Mouse (Mus musculus) midbrain, embryonic 13.5 days (tissue): ENCODE results near the gene Ccdc153. TPM values are rescaled to one million over a fixed set of nuclear protein-coding genes. Genes with fewer than 3 reads are reported as not detected.

ENCODE experiments used
- ATAC-seq: fragments of 200-750 bp; cut with Nextera tagmentation; 2 replicates; pipeline ENCODE4 v1.8.0; 2017; ENCODE audit warnings: mild to moderate bottlenecking, moderate TSS enrichment, moderate library complexity
- H3K27ac ChIP-seq: fragments of 300-500 bp; sonication (generic); 2 replicates; pipeline ENCODE4 v1.5.1; 2015; ENCODE audit warnings: inconsistent platforms, mild to moderate bottlenecking, moderate library complexity
- H3K27me3 ChIP-seq: fragments of 300-500 bp; sonication (generic); 2 replicates; pipeline ENCODE4 v1.6.1; 2015; ENCODE audit warnings: mild to moderate bottlenecking, inconsistent platforms
- H3K36me3 ChIP-seq: fragments of 300-500 bp; sonication (generic); 2 replicates; pipeline ENCODE4 v1.6.1; 2015; ENCODE audit warnings: mild to moderate bottlenecking, inconsistent platforms
- H3K4me1 ChIP-seq: fragments of 300-500 bp; sonication (generic); replicated peaks from 2 replicates; pipeline ENCODE4 v1.6.1; 2015; ENCODE audit warnings: inconsistent platforms
- H3K4me2 ChIP-seq: fragments of 300-500 bp; sonication (generic); replicated peaks from 2 replicates; pipeline ENCODE4 v1.6.1; 2015; ENCODE audit warnings: moderate library complexity, mild to moderate bottlenecking, inconsistent platforms
- H3K4me3 ChIP-seq: fragments of 300-500 bp; sonication (generic); replicated peaks from 2 replicates; pipeline ENCODE4 v1.5.1; 2015; ENCODE audit warnings: mild to moderate bottlenecking, inconsistent platforms
- H3K9ac ChIP-seq: fragments of 300-500 bp; sonication (generic); replicated peaks from 2 replicates; pipeline ENCODE4 v1.6.1; 2015; ENCODE audit warnings: mild to moderate bottlenecking, inconsistent platforms
- H3K9me3 ChIP-seq: fragments of 300-500 bp; sonication (generic); 2 replicates; pipeline ENCODE4 v1.6.1; 2016; ENCODE audit warnings: mild to moderate bottlenecking, inconsistent platforms
- WGBS: fragments of 180-500 bp; shearing (Covaris S2); methylation state at CpG from one replicate; pipeline ENCODE4 v1.1.7; 2015; 5-methylcytosine and 5-hydroxymethylcytosine counted together
- polyA plus RNA-seq: library from polyadenylated mRNA; unstranded; fragments of >200 nt; fragmentation: Nextera tagmentation; extraction: Ambion mirVana; gene quantifications from 2 replicates; pipeline ENCODE4 v1.2.1, GENCODE M21; 2015

The Ccdc153 gene
- polyA plus RNA-seq, 1 experiment from 2014 or later = not detected

DNA sequence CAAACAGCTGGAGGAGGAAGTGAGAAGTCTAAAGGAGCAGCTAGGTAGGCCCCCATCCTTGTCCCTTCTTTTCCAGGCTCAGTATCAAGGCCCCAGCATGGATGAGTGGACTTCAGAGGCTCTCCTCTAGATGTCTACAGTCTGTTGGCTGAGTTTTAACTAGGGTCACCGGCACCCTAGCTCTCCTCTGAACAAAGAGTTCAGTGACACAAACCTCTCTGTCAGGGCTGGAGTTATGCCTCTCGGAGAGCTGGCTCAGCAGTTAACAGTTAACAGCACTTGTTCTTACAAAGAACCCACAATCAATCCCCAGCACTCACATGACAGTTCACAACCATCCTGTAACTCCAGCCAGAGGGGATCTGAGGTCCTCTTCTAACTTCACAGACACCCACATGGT is 3.1 kb downstream of the Ccdc153 start:
- Histone ChIP-seq H3K27ac (no peak overlapping the region), H3K36me3 (no peaks in the 10 kb centered on the region), H3K4me2 (no peak overlapping the region), H3K4me3 (no peak overlapping the region), H3K9me3 (no peaks in the 10 kb centered on the region), H3K9ac (no peak overlapping the region), H3K4me1 (no peaks in the 10 kb centered on the region), H3K27me3 (0 out of 2 replicates have a peak, but pooled peaks cover 3% of the 10 kb centered on the region)
- no peak for ATAC-seq
- 74% methylated on average over 2 of the region's 2 CpGs for WGBS

DNA sequence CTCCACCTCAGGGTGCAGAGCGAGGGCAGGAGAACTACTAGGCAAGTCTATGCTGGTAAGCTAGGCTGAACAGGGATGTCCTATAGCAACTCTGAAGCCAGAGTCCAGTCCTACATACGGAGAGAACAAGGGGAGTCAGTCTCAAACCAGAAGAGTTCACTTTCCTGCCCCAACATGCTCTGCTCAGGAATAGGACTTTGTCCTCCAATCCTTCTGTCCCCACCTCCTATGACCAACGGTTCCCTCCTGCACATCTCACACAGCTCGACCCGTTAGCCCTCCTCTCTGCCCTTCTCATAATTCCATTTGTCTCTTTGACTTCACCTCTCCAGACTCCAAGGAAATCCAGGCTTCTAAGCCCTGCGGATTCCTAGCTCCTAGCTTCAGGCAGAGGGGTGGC is 7.4 kb downstream of the Ccdc153 start:
- no peak overlapping the region for H3K4me2 ChIP-seq
- no peak overlapping the region for H3K4me3 ChIP-seq
- H3K9ac ChIP-seq = no peak overlapping the region
- peaks cover 21% of the 10 kb centered on the region for H3K4me1 ChIP-seq
- H3K27ac ChIP-seq = no peak overlapping the region
- H3K9me3 ChIP-seq = no peaks in the 10 kb centered on the region
- WGBS = 83% methylated on average over 6 of the region's 6 CpGs
- ATAC-seq = no peak
- 0 out of 2 replicates have a peak, but pooled peaks cover 4% of the 10 kb centered on the region for H3K27me3 ChIP-seq
- H3K36me3 ChIP-seq = no peaks in the 10 kb centered on the region

DNA sequence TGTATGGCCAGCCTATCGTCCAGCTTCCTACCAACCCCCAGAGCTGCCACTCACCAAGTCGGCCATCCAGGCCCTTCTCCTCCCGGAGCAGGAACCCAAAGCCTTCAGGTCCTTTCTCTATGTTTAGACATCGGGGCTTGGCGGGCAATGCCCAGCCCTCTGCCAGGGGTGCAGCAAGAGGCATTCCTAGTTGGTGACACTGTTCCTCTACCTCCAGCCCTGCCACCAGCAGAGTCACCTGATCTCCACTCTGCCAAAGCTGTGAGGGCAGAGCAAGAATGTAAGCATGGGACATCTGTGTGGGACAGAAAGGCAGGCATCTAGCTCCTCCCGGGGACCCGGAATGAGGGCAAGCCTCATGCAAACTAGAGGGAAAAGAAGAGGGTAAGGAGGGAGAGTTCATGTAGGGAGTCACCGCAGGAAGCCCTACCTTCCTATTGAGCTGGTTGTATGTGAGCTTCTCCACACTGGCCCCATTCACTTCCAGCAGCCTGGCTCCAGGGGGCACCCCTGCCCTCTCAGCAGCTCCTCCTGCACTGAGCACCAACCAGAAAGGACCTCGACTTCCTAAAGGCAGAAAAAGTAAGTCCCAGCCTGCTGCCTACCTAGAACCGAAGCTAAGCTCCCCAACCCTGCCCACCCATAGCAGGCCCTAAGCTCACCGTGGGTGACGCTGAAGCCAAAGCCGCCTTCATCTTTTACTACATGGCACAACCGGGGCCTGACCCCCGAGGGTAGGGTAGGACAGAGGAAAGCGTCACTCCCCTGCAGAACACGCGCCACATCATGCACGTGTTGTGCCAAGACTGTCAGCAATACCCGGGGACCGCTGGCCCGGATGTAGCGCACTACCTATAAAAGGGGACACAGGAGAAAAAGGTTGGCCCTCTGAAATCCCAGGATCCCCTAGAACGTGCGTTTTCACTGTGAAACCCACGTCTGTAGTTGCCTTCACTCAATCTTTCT is 9.0 kb downstream of the Ccdc153 start:
- no peak overlapping the region for H3K4me3 ChIP-seq
- peak; percentile 71 for ATAC-seq
- no peak overlapping the region for H3K27ac ChIP-seq
- 46% methylated on average over 26 of the region's 26 CpGs for WGBS
- H3K9ac ChIP-seq = 0 out of 2 replicates have a peak overlapping the region, but pooled peaks have one; percentile 10
- no peaks in the 10 kb centered on the region for H3K9me3 ChIP-seq
- 0 out of 2 replicates have a peak, but pooled peaks cover 4% of the 10 kb centered on the region for H3K27me3 ChIP-seq
- no peak overlapping the region for H3K4me2 ChIP-seq
- H3K36me3 ChIP-seq = no peaks in the 10 kb centered on the region
- peaks cover 36% of the 10 kb centered on the region for H3K4me1 ChIP-seq

DNA sequence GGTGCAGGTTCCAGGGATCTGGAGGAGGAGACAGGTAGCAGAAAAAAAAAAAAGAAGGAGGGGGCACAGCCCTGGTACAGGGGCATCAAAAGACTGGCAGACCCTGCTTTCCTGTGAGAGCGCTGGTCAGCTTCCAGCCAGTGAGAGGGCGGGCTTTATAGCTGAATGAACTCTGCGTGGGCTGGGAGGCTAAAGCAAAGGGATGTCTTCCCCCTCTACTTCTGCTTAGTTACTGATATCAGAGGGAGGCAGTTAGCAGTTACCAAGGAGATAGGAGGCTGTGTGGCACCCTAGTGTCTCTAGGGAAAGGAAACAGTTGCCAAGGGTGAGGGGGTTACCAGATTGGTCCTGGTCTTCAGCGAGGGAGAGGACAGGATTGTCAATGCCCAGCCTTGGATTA is 10.0 kb downstream of the Ccdc153 start:
- no peak for ATAC-seq
- no peak overlapping the region for H3K27ac ChIP-seq
- peaks cover 46% of the 10 kb centered on the region for H3K4me1 ChIP-seq
- 0 out of 2 replicates have a peak, but pooled peaks cover 4% of the 10 kb centered on the region for H3K27me3 ChIP-seq
- no peaks in the 10 kb centered on the region for H3K9me3 ChIP-seq
- H3K4me3 ChIP-seq = no peak overlapping the region
- WGBS = 39% methylated on average over 4 of the region's 4 CpGs
- no peak overlapping the region for H3K9ac ChIP-seq
- no peak overlapping the region for H3K4me2 ChIP-seq
- no peaks in the 10 kb centered on the region for H3K36me3 ChIP-seq

DNA sequence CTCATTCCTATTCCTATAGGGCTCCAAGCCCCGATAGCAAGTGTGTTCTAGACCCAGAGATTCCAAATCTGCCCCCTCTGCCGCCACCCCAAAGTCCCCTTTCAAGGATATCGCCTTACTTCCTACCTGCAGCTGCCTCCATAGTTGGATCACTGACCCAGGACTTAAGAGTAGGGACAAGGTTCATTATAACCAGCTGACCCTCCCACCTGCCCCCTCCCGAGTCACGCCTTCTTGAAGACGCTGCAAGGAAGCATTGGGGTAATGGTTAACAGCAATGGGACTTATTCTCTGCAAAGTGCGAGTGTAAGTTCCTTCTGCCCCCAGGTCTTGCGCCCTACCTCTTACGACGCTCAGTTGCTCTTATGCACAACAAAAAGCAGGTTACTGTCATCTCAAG is 10.8 kb downstream of the Ccdc153 start, which contains the start of gene Pdzd3:
Gene Pdzd3, minus strand, starts transcription at position 158 of the 400 bp plus-strand sequence.
- WGBS = 89% methylated on average over 10 of the region's 10 CpGs
- H3K4me1 ChIP-seq = peaks cover 54% of the 10 kb centered on the region
- no peak within 1 kb of the TSS for H3K9ac ChIP-seq
- no peaks in the 10 kb centered on the region for H3K9me3 ChIP-seq
- no peaks in the 10 kb centered on the region for H3K36me3 ChIP-seq
- H3K4me3 ChIP-seq = no peak within 1 kb of the TSS
- H3K4me2 ChIP-seq = no peak within 1 kb of the TSS
- H3K27ac ChIP-seq = no peak within 1 kb of the TSS
- 0 out of 2 replicates have a peak, but pooled peaks cover 4% of the 10 kb centered on the region for H3K27me3 ChIP-seq
- ATAC-seq = no peak

DNA sequence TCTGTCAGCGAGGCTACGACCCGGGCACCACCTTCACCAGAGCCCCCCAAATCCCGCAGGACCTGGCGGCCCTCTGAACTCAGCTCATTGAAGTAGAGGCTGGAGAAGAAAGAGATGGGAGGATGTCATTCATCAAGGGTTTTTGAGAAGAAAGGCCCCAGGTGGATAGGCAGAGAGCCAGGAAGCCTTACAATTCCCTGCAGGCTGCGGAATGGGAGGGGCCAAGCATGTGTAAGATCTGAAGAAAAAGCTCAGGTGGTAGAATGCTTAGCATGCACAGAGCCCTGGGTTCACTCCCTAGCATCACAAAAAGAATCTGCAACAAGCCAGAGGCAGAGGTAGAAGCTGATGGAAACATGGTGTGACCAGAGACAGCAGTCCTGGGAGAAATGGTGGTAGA is 13.0 kb downstream of the Ccdc153 start:
- H3K36me3 ChIP-seq = no peaks in the 10 kb centered on the region
- ATAC-seq = no peak
- no peaks in the 10 kb centered on the region for H3K9me3 ChIP-seq
- WGBS = 66% methylated on average over 6 of the region's 6 CpGs
- H3K4me1 ChIP-seq = peaks cover 54% of the 10 kb centered on the region
- H3K4me3 ChIP-seq = no peak overlapping the region
- no peak overlapping the region for H3K4me2 ChIP-seq
- H3K27ac ChIP-seq = peak overlapping the region; percentile 81
- H3K27me3 ChIP-seq = 0 out of 2 replicates have a peak, but pooled peaks cover 4% of the 10 kb centered on the region
- H3K9ac ChIP-seq = no peak overlapping the region

DNA sequence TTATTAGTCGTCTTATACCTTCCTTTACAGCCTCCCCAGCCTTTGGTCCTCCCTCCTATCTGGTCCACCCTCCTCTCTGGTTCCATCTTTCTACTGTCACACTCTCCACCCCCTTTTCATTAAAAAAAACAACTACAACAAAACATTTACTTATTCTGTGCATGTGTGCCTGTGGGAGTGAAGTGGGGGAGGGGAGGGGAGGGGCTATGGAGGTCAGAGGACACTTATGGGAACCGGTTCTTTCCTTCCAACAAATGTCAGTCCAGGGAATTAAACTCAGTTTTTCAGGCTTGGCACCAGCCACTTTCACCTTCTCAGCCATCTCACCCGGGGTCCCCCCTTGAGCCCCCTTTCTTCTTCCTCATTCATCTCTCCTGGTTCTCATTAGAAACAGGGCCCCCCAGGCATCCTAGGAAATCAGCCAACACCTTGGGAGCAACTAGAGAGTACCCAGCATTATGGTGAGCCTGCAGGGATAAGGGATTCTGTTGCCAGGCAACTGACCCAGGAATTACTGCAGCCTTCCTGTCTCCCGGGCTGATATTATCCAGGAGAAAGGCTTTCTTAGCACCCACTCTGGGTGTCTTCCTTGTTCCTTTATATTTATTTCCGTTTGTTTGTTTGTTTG is 14.1 kb downstream of the Ccdc153 start:
- H3K4me3 ChIP-seq = no peak overlapping the region
- H3K4me1 ChIP-seq = peaks cover 50% of the 10 kb centered on the region

DNA sequence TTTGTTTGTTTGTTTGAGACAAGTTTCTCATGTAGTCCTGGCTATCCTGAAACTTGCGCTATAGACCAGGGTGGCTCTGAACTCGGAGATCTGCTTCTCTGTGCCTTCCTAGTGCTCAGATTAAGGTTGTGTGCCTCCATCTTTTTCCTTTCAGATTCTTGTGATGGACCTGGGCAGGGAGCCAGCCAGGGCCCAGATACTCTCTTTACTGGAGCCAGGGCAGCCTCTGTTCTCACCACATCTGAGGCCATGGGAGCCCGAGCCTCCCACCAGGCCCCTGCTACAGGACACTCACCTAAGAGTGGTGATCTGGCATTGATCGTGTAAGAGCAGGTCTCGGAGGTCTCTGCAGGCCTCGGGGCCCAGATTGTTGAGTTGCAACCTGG is 14.7 kb downstream of the Ccdc153 start:
- Histone ChIP-seq H3K27ac (peak overlapping the region; percentile 81), H3K27me3 (no peaks in the 10 kb centered on the region), H3K4me1 (peaks cover 45% of the 10 kb centered on the region), H3K4me2 (peak overlapping the region; percentile 22), H3K9me3 (no peaks in the 10 kb centered on the region), H3K36me3 (no peaks in the 10 kb centered on the region), H3K4me3 (no peak overlapping the region), H3K9ac (no peak overlapping the region)
- ATAC-seq = peak; percentile 51
- 37% methylated on average over 6 of the region's 6 CpGs for WGBS

More for the DNA sequence above, 14.1 kb downstream of the Ccdc153 start:
- no peaks in the 10 kb centered on the region for H3K9me3 ChIP-seq
- peak overlapping the region; percentile 22 for H3K4me2 ChIP-seq
- peak overlapping the region; percentile 81 for H3K27ac ChIP-seq
- 0% methylated on average over 5 of the region's 5 CpGs for WGBS
- H3K9ac ChIP-seq = no peak overlapping the region
- H3K36me3 ChIP-seq = no peaks in the 10 kb centered on the region
- peak; percentile 81 for ATAC-seq
- H3K27me3 ChIP-seq = no peaks in the 10 kb centered on the region

DNA sequence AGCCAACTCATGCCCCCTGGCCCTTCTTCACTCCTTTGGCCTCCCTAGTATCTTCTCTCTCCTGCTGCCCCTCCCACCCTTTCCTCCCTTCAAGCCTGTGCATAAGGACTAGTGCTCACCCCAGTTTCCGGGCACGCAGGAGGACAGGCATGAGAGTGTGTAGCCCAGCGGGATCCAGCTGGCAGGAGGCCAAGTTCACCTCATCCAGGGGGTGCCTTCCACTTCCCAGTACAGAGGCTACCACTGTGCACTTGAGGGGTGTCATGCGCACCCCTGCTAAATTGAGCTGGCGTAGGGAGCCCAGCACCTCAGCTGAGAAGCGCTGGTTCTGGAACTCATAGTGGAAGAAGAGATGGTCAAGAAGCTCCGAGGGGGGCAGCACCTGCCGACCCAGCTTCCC is 15.7 kb downstream of the Ccdc153 start:
- no peak overlapping the region for H3K27ac ChIP-seq
- H3K4me3 ChIP-seq = no peak overlapping the region
- ATAC-seq = no peak

DNA sequence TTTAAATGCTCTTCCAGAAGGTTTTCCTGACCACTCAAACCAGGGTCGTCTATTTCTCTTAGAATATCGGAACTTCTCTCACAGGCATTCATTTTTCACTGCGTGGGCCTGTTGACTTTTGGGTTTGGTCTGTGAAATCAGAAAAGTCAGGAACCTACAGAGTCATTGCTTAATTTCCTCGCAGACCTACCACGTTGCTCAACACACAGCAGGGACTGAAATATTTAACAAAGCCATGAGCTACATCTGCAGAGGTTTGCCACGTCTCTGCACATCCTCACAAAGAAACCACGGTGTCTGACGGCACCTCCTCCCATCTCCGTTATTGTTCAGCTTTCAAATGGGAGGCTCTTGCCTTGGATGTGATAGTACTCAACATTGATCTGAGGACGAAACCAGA is 18.5 kb downstream of the Ccdc153 start:
- WGBS = 80% methylated on average over 10 of the region's 10 CpGs
- no peak for ATAC-seq
- Histone ChIP-seq H3K9ac (no peak overlapping the region), H3K27ac (no peak overlapping the region), H3K27me3 (no peaks in the 10 kb centered on the region), H3K4me3 (no peak overlapping the region), H3K4me2 (no peak overlapping the region), H3K4me1 (peaks cover 22% of the 10 kb centered on the region), H3K9me3 (no peaks in the 10 kb centered on the region), H3K36me3 (no peaks in the 10 kb centered on the region)

More for the DNA sequence above, 15.7 kb downstream of the Ccdc153 start:
- H3K36me3 ChIP-seq = no peaks in the 10 kb centered on the region
- no peaks in the 10 kb centered on the region for H3K9me3 ChIP-seq
- H3K27me3 ChIP-seq = no peaks in the 10 kb centered on the region
- H3K4me1 ChIP-seq = peaks cover 38% of the 10 kb centered on the region
- 87% methylated on average over 8 of the region's 8 CpGs for WGBS
- no peak overlapping the region for H3K9ac ChIP-seq
- H3K4me2 ChIP-seq = no peak overlapping the region

DNA sequence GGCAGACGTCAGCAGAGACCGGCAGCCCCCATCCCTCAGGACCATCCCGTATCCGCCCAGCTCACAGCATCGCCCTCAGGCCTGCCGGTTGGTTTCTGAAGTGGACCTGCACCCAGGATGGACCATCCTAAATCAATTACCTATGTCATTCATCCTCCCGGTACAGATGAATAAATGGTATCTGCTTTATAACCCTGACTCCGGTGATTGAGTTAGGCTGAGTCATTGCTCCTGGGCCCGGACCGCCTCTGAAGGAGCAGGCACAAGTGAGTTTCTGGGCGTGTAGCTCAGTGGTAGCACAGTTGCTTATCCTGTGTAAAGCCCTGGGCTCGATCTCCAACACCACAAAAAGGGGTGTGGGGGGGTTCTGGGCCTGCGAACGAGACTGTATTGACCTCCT is 20.9 kb downstream of the Ccdc153 start:
- ATAC-seq = no peak
- no peaks in the 10 kb centered on the region for H3K36me3 ChIP-seq
- no peak overlapping the region for H3K9ac ChIP-seq
- H3K4me3 ChIP-seq = no peak overlapping the region
- H3K27me3 ChIP-seq = no peaks in the 10 kb centered on the region
- no peak overlapping the region for H3K4me2 ChIP-seq
- H3K4me1 ChIP-seq = peaks cover 13% of the 10 kb centered on the region
- no peak overlapping the region for H3K27ac ChIP-seq
- no peaks in the 10 kb centered on the region for H3K9me3 ChIP-seq
- WGBS = 83% methylated on average over 14 of the region's 14 CpGs
